Mouse (Mus musculus) intestine, embryonic 16.5 days (tissue): ENCODE measurements at regions not wholly inside any gene's neighbourhood (a gene's known extent, or its start where the extent isn't known, plus 50 kb on each side); places are given as distances from the start of the nearest gene placed in this dataset.

ENCODE experiments used
- ATAC-seq: fragments of 200-750 bp; cut with Nextera tagmentation; 2 replicates; pipeline ENCODE4 v1.8.0; 2017; ENCODE audit warnings: moderate TSS enrichment, moderate library complexity
- H3K27ac ChIP-seq: fragments of 300-500 bp; sonication (generic); 2 replicates; pipeline ENCODE4 v1.5.1; 2014; ENCODE audit warnings: mild to moderate bottlenecking, low read length
- H3K27me3 ChIP-seq: fragments of 300-500 bp; sonication (generic); replicated peaks from 2 replicates; pipeline ENCODE4 v1.6.1; 2014; ENCODE audit warnings: low read length, control low read depth, mixed read lengths; ENCODE audit not compliant: control insufficient read depth, insufficient read depth
- H3K36me3 ChIP-seq: fragments of 300-500 bp; sonication (generic); 2 replicates; pipeline ENCODE4 v1.6.1; 2014; ENCODE audit warnings: low read length, control low read depth; ENCODE audit not compliant: control insufficient read depth, insufficient read depth
- H3K4me1 ChIP-seq: fragments of 300-500 bp; sonication (generic); 2 replicates; pipeline ENCODE4 v1.6.1; 2014; ENCODE audit warnings: low read length, control low read depth, mixed read lengths; ENCODE audit not compliant: control insufficient read depth, insufficient read depth
- H3K4me2 ChIP-seq: fragments of 300-500 bp; sonication (generic); 2 replicates; pipeline ENCODE4 v1.6.1; 2014; ENCODE audit warnings: low read depth, low read length, control low read depth
- H3K4me3 ChIP-seq: fragments of 300-500 bp; sonication (generic); 2 replicates; pipeline ENCODE4 v1.5.1; 2014; ENCODE audit warnings: mild to moderate bottlenecking, low read length
- H3K9ac ChIP-seq: fragments of 300-500 bp; sonication (generic); 2 replicates; pipeline ENCODE4 v1.6.1; 2014; ENCODE audit warnings: low read depth, low read length
- H3K9me3 ChIP-seq: fragments of 300-500 bp; sonication (generic); 2 replicates; pipeline ENCODE4 v1.6.1; 2016; ENCODE audit warnings: low read length, control low read depth; ENCODE audit not compliant: control insufficient read depth
- WGBS: fragments of 180-500 bp; shearing (Covaris S2); extraction: QIAGEN DNeasy Blood & Tissue Kit; methylation state at CpG from one replicate; pipeline ENCODE4 v1.1.7; 2014; 5-methylcytosine and 5-hydroxymethylcytosine counted together

- H3K4me2 ChIP-seq = no peak overlapping the region
- H3K4me1 ChIP-seq = no peaks in the 10 kb centered on the region
- H3K9me3 ChIP-seq = no peaks in the 10 kb centered on the region
- no peak overlapping the region for H3K4me3 ChIP-seq
- no peaks in the 10 kb centered on the region for H3K27me3 ChIP-seq
- 65% methylated on average over 1 of the region's 1 CpGs for WGBS
- H3K27ac ChIP-seq = no peak overlapping the region
- no peaks in the 10 kb centered on the region for H3K36me3 ChIP-seq
- ATAC-seq = peak; percentile 89
- no peak overlapping the region for H3K9ac ChIP-seq
Observed at GRCm38 (mm10) chr16:88367162-88367561, 77.1 kb upstream of the Grik1 start.

GRCm38 (mm10) chr16:88360081-88360480, 70.0 kb upstream of the Grik1 start:
- no peak for ATAC-seq
- Histone ChIP-seq H3K36me3 (no peaks in the 10 kb centered on the region), H3K4me2 (no peak overlapping the region), H3K27me3 (no peaks in the 10 kb centered on the region), H3K4me3 (no peak overlapping the region), H3K27ac (no peak overlapping the region), H3K4me1 (no peaks in the 10 kb centered on the region), H3K9me3 (no peaks in the 10 kb centered on the region), H3K9ac (no peak overlapping the region)
- 36% methylated on average over 2 of the region's 2 CpGs for WGBS
